Mouse (Mus musculus) myocyte (in vitro differentiated cells): ENCODE measurements around the gene Gm42906.

Experiments used
- CEBPB ChIP-seq: IDR thresholded peaks from 2 replicates; pipeline ENCODE4 v1.6.1; 2011; ENCODE audit warnings: mild to moderate bottlenecking, moderate library complexity; ENCODE audit not compliant: poor library complexity, insufficient read depth, severe bottlenecking
- E2F4 ChIP-seq: IDR thresholded peaks from one replicate; pipeline ENCODE4 v1.6.1; 2011; ENCODE audit warnings: mild to moderate bottlenecking, control low read depth, moderate library complexity; ENCODE audit not compliant: insufficient read depth
- MAX ChIP-seq: IDR thresholded peaks from one replicate; pipeline ENCODE4 v1.6.1; 2011; ENCODE audit warnings: low read depth, mild to moderate bottlenecking, control low read depth
- MYOD1 ChIP-seq, 3 experiments: IDR thresholded peaks; one replicate each; pipeline ENCODE4 v1.6.1; 2011; ENCODE audit warnings: control low read depth in 2 of 3, low read depth in 2 of 3, mild to moderate bottlenecking in 2 of 3, moderate library complexity in 1 of 3; ENCODE audit not compliant: insufficient read length in 2 of 3, control insufficient read depth in 1 of 3
- MYOG ChIP-seq, 3 experiments: IDR thresholded peaks; one replicate each; pipeline ENCODE4 v1.6.1; 2011; ENCODE audit warnings: control low read depth in 2 of 3, low read depth in 2 of 3, mild to moderate bottlenecking in 2 of 3; ENCODE audit not compliant: insufficient read length in 2 of 3, control insufficient read depth in 1 of 3, insufficient read depth in 1 of 3
- POLR2A ChIP-seq: IDR thresholded peaks from one replicate; pipeline ENCODE4 v1.6.1; 2011; ENCODE audit warnings: low read depth, mild to moderate bottlenecking, control low read depth, moderate library complexity; ENCODE audit not compliant: insufficient read length
- POLR2AphosphoS2 ChIP-seq: IDR thresholded peaks from one replicate; pipeline ENCODE4 v1.6.1; 2011; ENCODE audit warnings: low read depth, control low read depth; ENCODE audit not compliant: insufficient read length
- REST ChIP-seq: IDR thresholded peaks from one replicate; pipeline ENCODE4 v1.6.1; 2011; ENCODE audit warnings: mild to moderate bottlenecking, control low read depth, moderate library complexity; ENCODE audit not compliant: insufficient read depth, insufficient read length
- TCF12 ChIP-seq: IDR thresholded peaks from one replicate; pipeline ENCODE4 v1.6.1; 2011; ENCODE audit warnings: mild to moderate bottlenecking, control low read depth; ENCODE audit not compliant: poor library complexity, insufficient read depth, severe bottlenecking

- TF ChIP-seq TCF12 (no peak), POLR2A (no peak), CEBPB (no peak), MAX (no peak), E2F4 (no peak), MYOG (IDR thresholded peaks at IDR 0.05; ENCODE audit: control insufficient read depth in 1 of 3, insufficient read depth in 1 of 3, insufficient read length in 2 of 3, low read depth in 2 of 3) (no peak), POLR2AphosphoS2 (no peak), REST (no peak), MYOD1 (IDR thresholded peaks at IDR 0.05; ENCODE audit: control insufficient read depth in 1 of 3, insufficient read length in 2 of 3, low read depth in 2 of 3) (no peak)
Observed at GRCm38 (mm10) chr5:151363343-151364000, 64.5 kb downstream of the Gm42906 start.
